Mouse (Mus musculus): ENCODE results near the gene Gm11172.

GRCm38 (mm10) chr16:10774726-10775125 is 38.0 kb upstream of the Gm11172 start:
- TF ChIP-seq CTCF (IDR thresholded peaks at IDR 0.05; ENCODE audit: low read depth) (no peak), EP300 (IDR thresholded peaks at IDR 0.05; ENCODE audit: low read depth) (no peak)
